Mouse (Mus musculus) embryo, embryonic 11 days (tissue): ENCODE data around the gene C1qc.

Source experiments
- DNase-seq: peaks from one replicate; pipeline ENCODE4 v3.0.0-alpha.2; 2015

C1qc gene

GRCm38 (mm10) chr4:136892811-136893210 is at the start of gene C1qc:
C1qc (minus strand) TSS chr4:136893065.
- no peak for DNase-seq

GRCm38 (mm10) chr4:136937935-136938334 is 45.1 kb upstream of the C1qc start:
- no peak for DNase-seq

GRCm38 (mm10) chr4:136937344-136937743 is 44.5 kb upstream of the C1qc start:
- DNase-seq, result no peak

GRCm38 (mm10) chr4:136934746-136935613 is 42.1 kb upstream of the C1qc start:
- DNase-seq, result no peak

GRCm38 (mm10) chr4:136930474-136930873 is 37.6 kb upstream of the C1qc start:
- no peak for DNase-seq

GRCm38 (mm10) chr4:136928928-136929327 is 36.1 kb upstream of the C1qc start:
- peak; percentile 71 for DNase-seq

- no peak for DNase-seq
Measured at GRCm38 (mm10) chr4:136925804-136926203, 32.9 kb upstream of the C1qc start.

- DNase-seq, result peak; percentile 81
Measured at GRCm38 (mm10) chr4:136924529-136924928, 31.7 kb upstream of the C1qc start.

GRCm38 (mm10) chr4:136919526-136919925 is 26.7 kb upstream of the C1qc start:
- no peak for DNase-seq

GRCm38 (mm10) chr4:136918834-136919233 is 26.0 kb upstream of the C1qc start:
- no peak for DNase-seq

- no peak for DNase-seq
Measured at GRCm38 (mm10) chr4:136917165-136917524, 24.3 kb upstream of the C1qc start.

GRCm38 (mm10) chr4:136916359-136917164 is 23.7 kb upstream of the C1qc start:
- DNase-seq, result no peak

GRCm38 (mm10) chr4:136912841-136913240 is 20.0 kb upstream of the C1qc start:
- DNase-seq, result no peak

GRCm38 (mm10) chr4:136911804-136912203 is 18.9 kb upstream of the C1qc start:
- DNase-seq, result no peak

- DNase-seq, result peak; percentile 47
Measured at GRCm38 (mm10) chr4:136911211-136911646, 18.4 kb upstream of the C1qc start.

- DNase-seq, result no peak
Measured at GRCm38 (mm10) chr4:136907809-136908208, 14.9 kb upstream of the C1qc start.

GRCm38 (mm10) chr4:136907033-136907432 is 14.2 kb upstream of the C1qc start:
- DNase-seq, result peak; percentile 92

- DNase-seq, result no peak
Measured at GRCm38 (mm10) chr4:136904767-136905539, 12.1 kb upstream of the C1qc start.

GRCm38 (mm10) chr4:136899154-136899553 is 6.3 kb upstream of the C1qc start:
- DNase-seq, result no peak

- no peak for DNase-seq
Measured at GRCm38 (mm10) chr4:136898637-136899036, 5.8 kb upstream of the C1qc start, which contains the start of gene C1qa. C1qa (minus strand) TSS chr4:136898803.

GRCm38 (mm10) chr4:136898084-136898598 is 5.3 kb upstream of the C1qc start:
- DNase-seq, result no peak

- no peak for DNase-seq
Measured at GRCm38 (mm10) chr4:136896461-136896860, 3.6 kb upstream of the C1qc start.

GRCm38 (mm10) chr4:136895861-136896260 is 3.0 kb upstream of the C1qc start:
- DNase-seq, result no peak
